Mouse (Mus musculus): ENCODE measurements around the gene Thap3. TPM values are rescaled to one million over a fixed set of nuclear protein-coding genes. Genes with fewer than 3 reads are reported as not detected.

Thap3 gene
- polyA plus RNA-seq, 1 experiment from 2014 or later = 31.7 TPM

DNA sequence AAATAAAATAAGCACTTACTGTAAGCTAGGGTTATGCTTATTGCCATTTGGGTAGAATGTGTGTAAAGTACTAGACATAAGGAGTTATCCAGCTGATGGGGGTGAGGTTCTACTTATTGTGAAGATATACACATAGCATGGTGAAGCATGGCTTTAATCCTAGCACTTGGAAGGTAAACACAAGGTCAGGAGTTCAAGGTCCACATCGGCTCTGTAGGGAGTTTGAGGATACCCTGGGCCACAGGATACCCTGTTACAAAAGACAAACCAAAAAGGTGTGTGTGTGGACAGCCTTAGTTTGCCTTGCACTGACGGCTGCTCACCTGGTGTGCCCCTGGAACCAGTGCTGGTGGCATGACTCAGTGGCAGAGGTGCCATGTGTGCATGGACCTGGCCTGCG lies 50.7 kb downstream of the Thap3 start:
- H3K4me1 ChIP-seq (ENCODE audit: control insufficient read depth, insufficient read depth, low read length) = peaks cover 11% of the 10 kb centered on the region
- H3K9me3 ChIP-seq (ENCODE audit: control insufficient read depth, low read length) = no peaks in the 10 kb centered on the region
- no peak overlapping the region for H3K4me3 ChIP-seq (ENCODE audit: low read depth, low read length)
- no peaks in the 10 kb centered on the region for H3K36me3 ChIP-seq (ENCODE audit: control insufficient read depth, insufficient read depth, low read length)
- no peak for ATAC-seq (ENCODE audit: low read depth)
- H3K4me2 ChIP-seq (ENCODE audit: low read depth, low read length) = no peak overlapping the region
- H3K27ac ChIP-seq (replicated peaks; ENCODE audit: low read depth, low read length) = no peak overlapping the region
- H3K9ac ChIP-seq (ENCODE audit: low read depth, low read length) = no peak overlapping the region
- no peaks in the 10 kb centered on the region for H3K27me3 ChIP-seq (replicated peaks; ENCODE audit: control insufficient read depth, insufficient read depth, low read length)
- DNase-seq (ENCODE audit: low spot score) = no peak
- 82% methylated on average over 3 of the region's 3 CpGs for WGBS

GRCm38 (mm10) chr4:151937441-151937840 lies 51.4 kb downstream of the Thap3 start:
- no peak for ATAC-seq (ENCODE audit: low read depth)
- H3K27me3 ChIP-seq (replicated peaks; ENCODE audit: control insufficient read depth, insufficient read depth, low read length) = no peaks in the 10 kb centered on the region
- H3K4me2 ChIP-seq (ENCODE audit: low read depth, low read length) = no peak overlapping the region
- no peak overlapping the region for H3K27ac ChIP-seq (replicated peaks; ENCODE audit: low read depth, low read length)
- H3K9ac ChIP-seq (ENCODE audit: low read depth, low read length) = no peak overlapping the region
- peaks cover 11% of the 10 kb centered on the region for H3K4me1 ChIP-seq (ENCODE audit: control insufficient read depth, insufficient read depth, low read length)
- no peaks in the 10 kb centered on the region for H3K9me3 ChIP-seq (ENCODE audit: control insufficient read depth, low read length)
- WGBS = 92% methylated on average over 13 of the region's 13 CpGs
- H3K36me3 ChIP-seq (ENCODE audit: control insufficient read depth, insufficient read depth, low read length) = no peaks in the 10 kb centered on the region
- H3K4me3 ChIP-seq (ENCODE audit: low read depth, low read length) = no peak overlapping the region
- DNase-seq (ENCODE audit: low spot score) = no peak

DNA sequence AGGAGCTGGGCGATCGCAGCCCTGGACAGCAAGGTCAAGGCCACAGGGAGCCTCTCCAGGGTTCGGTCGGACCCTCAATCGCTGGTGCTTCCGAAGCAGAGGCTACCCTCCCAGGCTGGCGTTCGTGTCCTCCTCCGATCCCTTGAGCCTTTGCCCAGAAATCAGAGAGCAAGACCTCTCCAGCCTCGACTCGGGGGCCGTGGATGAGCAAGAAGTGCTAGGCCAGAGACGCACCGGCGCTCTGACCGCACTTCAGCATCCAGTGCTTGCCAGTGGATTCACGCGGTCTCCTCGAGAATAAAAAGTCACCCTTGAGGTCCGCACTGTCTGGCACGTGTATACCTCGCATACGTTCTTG lies 54.6 kb downstream of the Thap3 start:
- ATAC-seq (ENCODE audit: low read depth) = no peak
- 0% methylated on average over 19 of the region's 23 CpGs for WGBS
- DNase-seq (ENCODE audit: low spot score) = no peak

GRCm38 (mm10) chr4:151933505-151934214 lies 55.1 kb downstream of the Thap3 start, which contains the start of gene Dnajc11:
Dnajc11 (plus strand) TSS chr4:151933691.
- Histone ChIP-seq H3K9me3 (ENCODE audit: control insufficient read depth, low read length) (no peaks in the 10 kb centered on the region), H3K4me3 (ENCODE audit: low read depth, low read length) (peak within 1 kb of the TSS; percentile 100), H3K27ac (replicated peaks; ENCODE audit: low read depth, low read length) (0 out of 2 replicates have a peak within 1 kb of the TSS, but pooled peaks have one; percentile 48), H3K36me3 (ENCODE audit: control insufficient read depth, insufficient read depth, low read length) (no peaks in the 10 kb centered on the region), H3K27me3 (replicated peaks; ENCODE audit: control insufficient read depth, insufficient read depth, low read length) (no peaks in the 10 kb centered on the region), H3K4me1 (ENCODE audit: control insufficient read depth, insufficient read depth, low read length) (peaks cover 11% of the 10 kb centered on the region), H3K9ac (ENCODE audit: low read depth, low read length) (peak within 1 kb of the TSS; percentile 94), H3K4me2 (ENCODE audit: low read depth, low read length) (peak within 1 kb of the TSS; percentile 96)
- ATAC-seq (ENCODE audit: low read depth) (peak; percentile 92), DNase-seq (ENCODE audit: low spot score) (peak; percentile 93)
- 0% methylated on average over 30 of the region's 83 CpGs for WGBS

More for the DNA sequence above, 54.6 kb downstream of the Thap3 start:
- no peaks in the 10 kb centered on the region for H3K9me3 ChIP-seq (ENCODE audit: control insufficient read depth, low read length)
- no peaks in the 10 kb centered on the region for H3K27me3 ChIP-seq (replicated peaks; ENCODE audit: control insufficient read depth, insufficient read depth, low read length)
- H3K9ac ChIP-seq (ENCODE audit: low read depth, low read length) = peak overlapping the region; percentile 94
- no peak overlapping the region for H3K27ac ChIP-seq (replicated peaks; ENCODE audit: low read depth, low read length)
- H3K4me1 ChIP-seq (ENCODE audit: control insufficient read depth, insufficient read depth, low read length) = peaks cover 11% of the 10 kb centered on the region
- peak overlapping the region; percentile 96 for H3K4me2 ChIP-seq (ENCODE audit: low read depth, low read length)
- peak overlapping the region; percentile 100 for H3K4me3 ChIP-seq (ENCODE audit: low read depth, low read length)
- no peaks in the 10 kb centered on the region for H3K36me3 ChIP-seq (ENCODE audit: control insufficient read depth, insufficient read depth, low read length)

Other genes with a start within 250 kb of the Thap3 start
- 77.3 and 88.0 TPM in 2 replicates for gene Camta1, start 127.1 kb downstream of the Thap3 start, polyA plus RNA-seq (2014; fragmentation: Nextera tagmentation; extraction: Ambion mirVana)
- 47.5 and 53.1 TPM in 2 replicates for gene Dnajc11, start 55.3 kb downstream of the Thap3 start, polyA plus RNA-seq (2014; fragmentation: Nextera tagmentation; extraction: Ambion mirVana)
- 30.1 and 32.6 TPM in 2 replicates for gene Phf13, start 7.3 kb upstream of the Thap3 start, polyA plus RNA-seq (2014; fragmentation: Nextera tagmentation; extraction: Ambion mirVana)
- 10.9 and 11.2 TPM in 2 replicates for gene Klhl21, start 19.8 kb upstream of the Thap3 start, polyA plus RNA-seq (2014; fragmentation: Nextera tagmentation; extraction: Ambion mirVana)
- 19.0 and 19.9 TPM in 2 replicates for gene Zbtb48, start 38.7 kb upstream of the Thap3 start, polyA plus RNA-seq (2014; fragmentation: Nextera tagmentation; extraction: Ambion mirVana)
- gene Tas1r1, start 49.6 kb upstream of the Thap3 start, polyA plus RNA-seq (2014; fragmentation: Nextera tagmentation; extraction: Ambion mirVana) = 1.2 and 1.5 TPM in 2 replicates
- gene Nol9, start 50.3 kb upstream of the Thap3 start, polyA plus RNA-seq (2014; fragmentation: Nextera tagmentation; extraction: Ambion mirVana) = 25.1 and 26.5 TPM in 2 replicates
- 12.0 and 13.4 TPM in 2 replicates for gene Plekhg5, start 83.5 kb upstream of the Thap3 start, polyA plus RNA-seq (2014; fragmentation: Nextera tagmentation; extraction: Ambion mirVana)
- 0.65 and 1.4 TPM in 2 replicates for gene Tnfrsf25, start 126.9 kb upstream of the Thap3 start, polyA plus RNA-seq (2014; fragmentation: Nextera tagmentation; extraction: Ambion mirVana)
- 4.2 and 4.4 TPM in 2 replicates for gene Espn, start 163.4 kb upstream of the Thap3 start, polyA plus RNA-seq (2014; fragmentation: Nextera tagmentation; extraction: Ambion mirVana)
- 0.25 and 0.43 TPM in 2 replicates for gene Hes2, start 169.9 kb upstream of the Thap3 start, polyA plus RNA-seq (2014; fragmentation: Nextera tagmentation; extraction: Ambion mirVana)
- gene Acot7, start 189.1 kb upstream of the Thap3 start, polyA plus RNA-seq (2014; fragmentation: Nextera tagmentation; extraction: Ambion mirVana) = 70.1 and 71.8 TPM in 2 replicates